Mouse (Mus musculus): ENCODE measurements around the gene Tmem240. TPM values are rescaled to one million over a fixed set of nuclear protein-coding genes. Genes with fewer than 3 reads are reported as not detected.
"Not testable (repeated sequence)": the region's sequence is repeated elsewhere in the genome, so short reads cannot be mapped to it uniquely, and the experiment has no call there.

The Tmem240 gene
- total RNA-seq, 2 experiments from 2014 or later = not detected

DNA sequence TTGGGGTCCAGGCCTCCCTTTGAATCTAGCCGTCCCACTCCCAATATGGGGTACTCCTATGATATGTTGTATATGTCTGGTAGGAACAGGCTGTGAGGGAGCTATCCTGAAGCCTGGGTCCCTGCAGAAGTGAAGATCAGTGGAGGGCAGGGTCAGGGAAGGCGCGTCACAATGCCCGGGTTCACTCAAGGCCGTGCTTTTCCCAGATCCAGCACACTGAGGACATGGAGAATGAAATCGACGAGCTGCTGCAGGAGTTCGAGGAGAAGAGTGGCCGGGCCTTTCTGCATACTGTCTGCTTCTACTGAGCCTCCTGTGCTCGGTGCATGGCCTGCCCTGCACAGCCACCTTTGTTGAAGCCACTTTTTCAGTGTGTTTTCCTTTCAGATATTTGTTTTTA lies 1.3 kb upstream of the Tmem240 start:
- no peak for ATAC-seq (replicated peaks; ENCODE audit: low FRiP score, poor library complexity, severe bottlenecking)

DNA sequence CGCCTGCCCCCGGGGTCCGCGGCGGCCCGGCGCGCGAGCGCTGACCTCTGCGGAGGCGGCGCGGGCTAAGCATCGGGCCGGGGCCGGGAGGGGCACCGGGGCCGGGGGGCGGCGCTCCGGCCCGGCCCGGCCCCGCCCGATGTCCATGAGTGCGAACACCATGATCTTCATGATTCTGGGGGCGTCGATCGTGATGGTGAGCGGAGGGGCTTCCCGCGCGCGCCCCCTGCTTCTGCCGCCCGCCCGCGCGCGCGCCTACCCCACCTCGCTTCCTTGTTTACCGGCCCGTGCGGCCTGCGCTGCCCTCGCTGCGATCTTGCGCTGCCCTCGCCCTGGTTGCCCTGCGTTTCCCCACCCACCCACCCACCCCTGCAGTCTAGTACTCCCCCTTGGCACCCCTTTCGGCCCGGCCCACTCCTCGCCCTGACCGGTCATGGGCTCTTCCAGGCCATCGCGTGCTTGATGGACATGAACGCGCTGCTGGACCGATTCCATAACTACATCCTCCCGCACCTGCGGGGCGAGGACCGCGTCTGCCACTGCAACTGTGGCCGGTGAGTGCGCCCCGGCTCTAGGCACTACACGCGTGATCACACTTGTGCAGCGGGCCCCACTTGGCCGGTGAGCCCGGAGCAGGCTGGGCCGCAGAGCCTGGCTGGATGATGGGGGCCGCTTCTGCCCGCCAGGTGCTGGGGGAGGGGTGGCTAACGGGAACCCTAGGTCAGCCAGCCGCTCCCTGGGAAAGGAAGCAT lies 527 bp downstream of the Tmem240 start:
- ATAC-seq (replicated peaks; ENCODE audit: low FRiP score, poor library complexity, severe bottlenecking) = no peak

DNA sequence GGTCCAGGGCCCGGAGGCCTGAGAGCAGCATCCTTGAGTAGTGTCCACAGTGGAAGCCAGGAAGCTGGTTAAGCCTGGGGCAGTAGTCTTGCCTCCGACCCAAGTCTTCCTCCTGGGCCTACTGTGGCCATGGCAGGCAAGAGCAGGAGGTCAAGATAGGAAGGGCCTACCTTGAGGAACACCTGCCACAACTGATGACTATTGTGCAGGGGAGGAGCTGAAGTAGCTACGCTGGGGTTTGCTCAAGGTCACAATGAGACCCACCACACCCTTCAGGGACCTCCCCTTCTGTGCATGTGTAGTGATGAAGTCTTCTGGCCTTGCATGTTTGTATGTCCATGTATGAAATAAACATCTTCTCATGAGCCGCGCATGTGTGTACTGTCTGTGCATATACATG lies 1.2 kb downstream of the Tmem240 start:
- ATAC-seq (replicated peaks; ENCODE audit: low FRiP score, poor library complexity, severe bottlenecking) = no peak

DNA sequence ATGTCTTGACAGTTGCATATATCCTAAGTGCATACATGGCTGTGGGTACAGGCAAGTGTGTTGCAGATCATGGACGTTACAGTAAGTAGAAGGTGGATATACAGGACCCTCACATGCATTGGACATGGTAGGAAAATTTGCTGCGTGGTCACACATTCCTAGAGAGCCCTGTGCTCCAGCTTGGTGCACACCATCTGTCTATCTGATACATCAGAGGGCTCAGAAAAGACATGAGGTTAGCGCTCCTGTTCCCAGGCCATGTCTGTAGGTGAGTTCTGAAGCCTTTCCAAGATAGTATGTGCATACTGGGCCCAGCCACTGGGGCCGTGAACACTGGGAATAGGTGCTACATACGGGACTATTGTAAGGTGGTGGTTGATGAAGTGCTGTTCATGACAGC lies 1.8 kb downstream of the Tmem240 start:
- no peak for ATAC-seq (replicated peaks; ENCODE audit: low FRiP score, poor library complexity, severe bottlenecking)

DNA sequence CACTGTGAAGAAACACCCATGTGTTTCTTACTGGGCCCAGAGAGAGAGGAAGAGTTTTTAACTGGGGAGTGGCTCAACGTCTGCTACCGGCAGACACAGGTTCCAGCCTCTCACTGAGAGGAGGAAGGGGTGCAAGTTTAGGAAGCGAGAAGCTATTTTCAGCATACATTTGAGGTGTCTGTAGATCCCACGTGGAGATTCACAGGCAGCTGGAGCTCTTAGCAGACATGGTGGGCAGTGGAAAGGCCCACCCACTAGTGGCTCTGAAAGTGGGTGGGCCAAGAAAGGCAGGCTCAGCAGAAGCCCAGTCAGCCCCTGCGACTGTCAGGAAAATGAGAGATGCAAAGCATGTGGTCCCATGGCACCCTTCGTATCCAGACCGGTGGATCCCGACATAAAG lies 3.7 kb downstream of the Tmem240 start:
- no peak for ATAC-seq (replicated peaks; ENCODE audit: low FRiP score, poor library complexity, severe bottlenecking)

DNA sequence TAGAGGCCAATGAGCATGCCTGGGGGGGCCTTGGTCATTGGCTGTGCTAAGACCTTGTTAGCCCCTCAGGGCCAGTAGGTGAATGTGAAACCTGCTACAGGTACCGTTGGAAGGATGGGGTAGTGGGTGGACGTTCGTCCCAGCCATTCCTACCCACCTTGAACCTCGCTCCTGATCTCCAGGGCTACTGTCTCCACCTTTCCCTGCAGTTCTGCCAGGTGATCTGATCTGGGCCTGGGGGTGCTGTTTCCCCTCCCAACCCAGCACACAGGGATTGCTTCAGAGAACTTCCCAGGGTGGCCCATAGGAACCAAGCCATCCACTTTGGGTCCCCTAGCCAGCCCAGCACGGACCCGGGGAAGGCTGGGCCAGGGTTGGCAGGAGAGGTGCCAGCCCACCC lies 4.6 kb downstream of the Tmem240 start:
- ATAC-seq (replicated peaks; ENCODE audit: low FRiP score, poor library complexity, severe bottlenecking) = no peak

DNA sequence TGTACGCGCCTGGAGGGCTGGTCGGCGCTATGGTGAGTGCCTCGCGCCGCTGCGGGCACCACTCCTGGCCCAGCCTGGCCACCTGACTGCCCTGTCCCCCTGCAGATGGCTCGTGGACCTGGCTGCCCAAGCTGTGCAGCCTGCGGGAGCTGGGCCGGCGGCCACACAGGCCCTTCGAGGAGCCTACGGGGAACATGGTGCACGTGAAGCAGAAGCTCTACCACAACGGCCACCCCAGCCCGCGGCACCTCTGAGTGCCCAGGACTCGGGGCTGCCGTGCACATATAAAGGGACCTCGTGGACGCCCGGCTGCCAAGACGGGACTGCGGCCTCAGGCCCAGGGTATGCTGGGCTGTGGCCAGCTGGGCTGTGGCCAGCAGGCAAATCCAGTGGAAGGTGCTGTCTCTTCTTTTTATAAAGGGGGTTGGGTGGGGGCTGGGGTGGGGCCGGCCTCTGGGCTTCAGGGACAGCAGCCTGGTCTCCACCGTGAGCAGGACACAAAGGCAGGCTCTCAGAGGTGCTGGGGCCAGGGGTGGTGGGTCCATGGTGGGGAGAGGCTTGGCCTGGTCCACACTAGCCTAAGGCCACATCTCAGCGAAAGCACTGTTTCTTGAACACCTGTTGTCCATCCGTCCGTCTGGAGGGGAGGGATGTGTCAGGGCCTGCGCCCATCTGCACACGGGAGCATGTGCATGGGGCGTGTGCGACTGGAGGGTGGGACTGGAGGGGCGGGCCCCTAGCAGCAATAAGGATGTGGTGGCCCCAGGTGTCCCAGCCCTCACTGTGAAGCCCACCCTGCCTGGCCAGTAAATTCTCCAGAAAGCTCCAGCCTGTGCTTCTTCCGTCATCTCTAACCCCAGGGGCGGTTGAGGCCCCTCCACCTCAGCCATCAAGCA lies 5.4 kb downstream of the Tmem240 start:
- no peak for ATAC-seq (replicated peaks; ENCODE audit: low FRiP score, poor library complexity, severe bottlenecking)

DNA sequence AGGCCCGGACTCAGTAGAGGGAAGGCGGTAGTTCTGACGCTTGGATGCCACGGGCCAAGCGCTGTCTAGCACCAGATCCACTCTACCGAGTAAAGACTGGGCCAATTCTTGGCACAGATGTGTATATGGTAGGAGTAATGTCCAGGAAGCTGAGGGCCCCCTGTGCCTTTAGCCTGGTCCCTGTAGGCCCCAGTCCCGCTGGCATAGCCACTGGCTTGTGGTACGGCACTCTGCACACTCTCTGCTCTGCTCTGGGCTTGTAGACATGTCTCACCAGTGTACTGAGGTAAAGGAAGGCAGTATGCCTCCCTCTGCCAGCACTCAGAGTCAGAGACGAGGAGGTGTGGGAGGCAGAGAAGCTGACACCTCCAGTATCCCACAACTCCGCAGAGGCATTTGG lies 6.1 kb downstream of the Tmem240 start:
- not testable (repeated sequence) for ATAC-seq (replicated peaks; ENCODE audit: low FRiP score, poor library complexity, severe bottlenecking)

DNA sequence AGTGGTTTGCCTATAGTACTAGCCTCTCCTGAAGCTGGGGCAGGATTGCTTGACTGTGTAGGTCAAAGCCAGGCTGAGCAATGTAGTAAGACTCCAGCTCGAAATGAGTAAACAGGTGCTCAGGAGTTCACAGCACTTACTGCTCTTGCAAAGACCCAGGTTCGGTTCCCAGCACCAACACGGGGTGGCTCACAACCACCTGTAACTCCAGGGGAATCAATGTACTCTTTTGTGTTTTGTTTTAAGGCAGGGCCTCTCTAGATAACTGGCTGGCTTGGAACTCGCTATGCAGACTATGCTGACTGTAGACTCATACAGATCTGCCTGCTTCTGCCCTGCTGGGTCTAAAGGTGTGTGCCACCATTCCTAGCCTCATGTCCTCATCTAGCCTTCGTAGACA lies 8.1 kb downstream of the Tmem240 start:
- no peak for ATAC-seq (replicated peaks; ENCODE audit: low FRiP score, poor library complexity, severe bottlenecking)

DNA sequence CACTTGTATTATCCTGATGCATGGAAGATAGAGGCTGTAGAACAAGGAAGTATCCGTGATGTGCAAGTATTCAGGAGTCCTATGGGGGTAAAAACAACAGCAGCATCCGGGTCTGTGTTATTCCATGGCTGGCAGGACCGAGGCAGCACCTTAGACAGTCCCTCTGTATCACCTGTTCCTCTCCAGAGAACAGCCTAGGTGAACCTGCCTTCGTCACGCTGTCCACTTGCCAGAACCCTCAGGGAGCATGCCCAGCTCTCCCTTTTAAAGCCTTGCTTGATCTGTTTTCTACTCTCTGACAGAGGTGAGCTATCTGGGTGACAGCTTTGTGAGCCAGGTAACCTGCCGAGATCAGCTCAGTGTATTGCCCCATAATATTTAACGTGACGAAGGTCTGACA lies 9.9 kb downstream of the Tmem240 start:
- no peak for ATAC-seq (replicated peaks; ENCODE audit: low FRiP score, poor library complexity, severe bottlenecking)

DNA sequence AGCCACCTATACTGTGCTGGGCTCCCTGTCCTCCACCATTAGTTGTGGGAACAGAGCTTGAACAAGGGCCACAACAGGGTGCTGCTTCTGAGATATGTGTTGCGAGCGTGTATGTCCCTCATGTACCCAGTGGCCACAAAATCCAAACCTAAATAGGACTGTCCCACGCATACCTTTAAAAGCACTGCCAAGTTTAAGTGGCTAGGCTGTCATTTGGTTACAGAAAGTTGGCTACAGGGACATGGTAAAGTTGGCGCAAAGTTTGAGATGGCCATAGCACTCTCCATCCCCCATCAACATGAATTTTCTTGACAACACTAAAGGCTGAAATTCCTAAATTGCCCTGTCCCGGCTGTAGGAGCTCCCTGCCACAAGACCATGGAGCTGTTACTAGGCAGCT lies 10.5 kb downstream of the Tmem240 start:
- no peak for ATAC-seq (replicated peaks; ENCODE audit: low FRiP score, poor library complexity, severe bottlenecking)

DNA sequence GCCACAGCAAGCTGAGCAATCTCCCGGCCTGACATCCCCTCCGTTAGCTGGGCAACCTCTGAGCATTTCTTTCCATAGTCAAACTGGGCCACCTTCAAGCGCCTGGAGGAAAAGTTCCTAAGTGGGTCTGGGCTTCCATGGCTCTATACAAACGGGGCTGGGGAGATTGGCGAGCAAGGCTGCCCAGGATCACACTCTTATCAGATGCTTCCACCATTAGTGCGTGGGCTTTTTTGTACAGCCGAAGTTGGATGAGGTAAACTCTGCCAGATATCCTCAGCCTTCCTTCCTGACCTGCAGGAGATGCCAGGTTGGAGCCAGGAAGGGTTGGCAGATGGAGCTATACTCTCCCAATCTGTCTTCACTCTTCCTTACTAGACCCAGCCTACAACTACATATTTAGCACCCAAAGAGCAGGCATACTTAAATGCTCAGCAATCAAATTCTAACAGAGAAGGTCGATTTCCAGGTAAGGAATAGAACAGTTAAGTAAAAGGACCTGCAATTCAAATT lies 11.5 kb downstream of the Tmem240 start:
- no peak for ATAC-seq (replicated peaks; ENCODE audit: low FRiP score, poor library complexity, severe bottlenecking)

DNA sequence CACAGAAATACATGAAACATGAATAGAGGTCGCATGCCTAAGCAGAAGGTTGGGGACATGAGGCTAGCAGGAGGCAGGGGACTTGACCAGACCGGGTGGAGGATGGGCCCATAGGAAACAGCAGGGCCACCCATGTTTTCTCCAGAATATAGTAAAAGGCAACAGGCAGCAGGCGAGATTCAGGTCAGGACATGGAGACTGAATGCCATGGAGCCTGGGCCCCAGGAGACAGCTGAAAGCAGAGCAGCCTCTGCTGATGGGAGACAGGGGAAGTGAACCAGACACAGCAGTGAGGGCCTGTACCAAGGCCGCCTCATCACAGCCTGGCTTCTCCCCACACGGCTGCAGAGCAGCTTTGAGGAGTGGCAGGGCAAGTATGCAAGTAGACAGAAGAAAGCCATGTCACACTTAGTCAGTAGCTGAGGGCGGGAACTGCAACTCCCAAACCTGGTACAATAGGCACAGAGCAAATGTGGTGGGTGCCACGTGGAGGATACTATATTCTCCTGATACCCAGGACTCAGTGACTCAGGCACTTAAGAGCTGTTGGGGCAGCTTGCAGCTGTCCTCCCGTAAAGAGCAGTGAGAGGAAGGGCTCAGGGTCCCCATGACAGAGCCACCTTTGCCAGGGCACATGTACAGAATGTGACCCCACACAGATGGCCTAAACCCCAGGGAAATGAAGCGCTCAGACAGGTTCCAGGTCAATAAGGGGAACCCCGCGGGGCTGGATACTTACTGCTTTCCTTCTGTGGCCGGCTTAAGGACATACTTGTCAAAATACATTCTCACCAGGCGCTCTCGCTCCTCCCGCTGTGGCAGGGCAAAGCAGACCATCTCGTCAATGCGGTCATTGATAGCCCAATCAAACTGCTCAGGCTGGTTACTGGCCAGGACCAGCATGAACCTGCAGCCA lies 12.2 kb downstream of the Tmem240 start:
- ATAC-seq (replicated peaks; ENCODE audit: low FRiP score, poor library complexity, severe bottlenecking) = no peak

DNA sequence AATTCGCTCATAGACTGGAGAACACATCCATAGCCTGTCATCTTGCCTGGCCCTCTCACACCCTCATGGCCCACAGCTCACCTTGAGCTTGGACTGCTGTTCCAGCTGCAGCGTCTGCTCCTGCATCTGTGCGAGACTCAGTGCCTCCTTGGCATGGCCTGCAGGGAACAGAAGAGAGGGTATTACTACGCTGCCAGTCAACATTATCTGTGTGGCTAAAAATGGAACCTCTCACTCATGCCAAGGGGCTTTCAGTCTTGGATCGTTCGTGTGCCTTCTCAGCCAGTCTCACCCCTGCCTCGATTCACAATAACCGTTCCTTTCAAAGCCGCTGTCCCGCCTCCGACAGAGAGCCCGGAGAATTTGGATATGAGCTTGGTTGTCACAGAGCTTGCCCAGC lies 22.4 kb downstream of the Tmem240 start:
- no peak for ATAC-seq (replicated peaks; ENCODE audit: low FRiP score, poor library complexity, severe bottlenecking)

DNA sequence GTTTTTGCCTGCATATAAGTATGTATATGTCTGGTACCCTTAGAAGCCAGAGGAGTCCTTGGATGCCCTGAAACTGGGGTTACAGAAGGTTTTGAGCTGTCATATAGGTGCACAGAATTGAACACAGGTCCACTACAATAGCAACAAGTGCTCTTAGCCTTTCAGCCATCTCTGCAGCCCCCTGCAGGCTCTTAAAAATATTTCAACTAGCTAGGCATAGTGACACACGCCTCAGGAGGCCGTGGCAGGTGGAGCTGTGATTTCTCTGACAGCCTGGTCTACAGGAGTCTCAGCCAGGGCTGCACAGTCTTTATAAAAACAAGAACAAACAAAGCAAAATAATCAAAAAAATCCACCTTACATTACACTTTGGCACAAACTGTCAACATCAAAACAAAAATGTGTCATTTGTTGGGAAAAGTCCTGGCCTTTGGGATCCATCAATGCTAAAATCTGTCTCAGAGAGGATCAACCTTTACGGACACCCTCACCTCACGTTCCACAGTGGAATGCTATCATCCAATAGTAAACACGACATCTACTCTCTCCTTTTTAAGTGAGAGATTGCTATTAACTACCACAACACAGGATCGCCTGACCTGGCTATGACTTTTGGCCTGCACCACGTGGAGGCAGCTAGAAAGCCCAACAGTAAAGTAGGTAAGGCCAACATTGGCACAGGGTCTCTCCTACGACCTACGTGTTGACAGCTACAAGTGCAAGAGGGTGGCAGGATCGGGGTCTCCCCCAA lies 25.4 kb downstream of the Tmem240 start:
- no peak for ATAC-seq (replicated peaks; ENCODE audit: low FRiP score, poor library complexity, severe bottlenecking)

DNA sequence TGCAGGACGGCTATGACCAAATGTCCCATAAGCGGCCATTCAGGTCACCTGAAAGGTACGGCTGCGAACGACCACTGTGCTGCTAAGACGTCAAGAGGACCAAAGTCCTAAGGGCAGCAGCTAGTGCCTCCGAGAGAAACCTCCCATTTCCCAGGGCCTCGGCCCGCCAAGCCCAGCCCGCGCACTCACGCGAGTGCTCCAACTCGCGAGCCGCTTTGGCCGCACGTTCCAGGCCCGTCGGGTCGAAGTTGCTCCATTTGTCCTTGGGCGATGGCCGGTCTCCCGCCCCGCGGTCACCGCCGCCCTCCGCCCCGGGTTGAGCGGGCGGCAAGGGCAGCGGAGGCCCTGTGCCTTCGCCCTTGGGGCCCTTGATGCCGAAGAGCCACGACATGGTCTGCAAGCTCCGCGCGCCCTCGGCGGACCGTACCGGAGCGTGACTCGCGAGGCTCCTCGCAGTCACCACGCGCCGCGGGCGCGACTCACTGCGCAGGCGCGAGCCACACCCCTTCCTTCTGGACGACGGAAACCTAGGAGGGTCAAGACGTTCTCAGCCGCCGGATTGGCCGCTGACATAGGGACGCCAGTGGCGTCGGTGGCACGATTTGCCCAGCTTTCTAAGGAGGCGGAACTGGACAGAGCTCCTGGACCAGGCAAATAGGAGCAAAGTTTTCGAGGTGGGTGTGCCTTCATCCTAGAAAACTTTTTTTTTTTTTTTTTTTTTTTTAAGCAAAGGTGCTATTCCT lies 26.2 kb downstream of the Tmem240 start, which contains the start of gene Atad3a:
Gene Atad3a, minus strand, starts transcription at position 481 of the 743 bp plus-strand sequence.
- peak; percentile 97 for ATAC-seq (replicated peaks; ENCODE audit: low FRiP score, poor library complexity, severe bottlenecking)

DNA sequence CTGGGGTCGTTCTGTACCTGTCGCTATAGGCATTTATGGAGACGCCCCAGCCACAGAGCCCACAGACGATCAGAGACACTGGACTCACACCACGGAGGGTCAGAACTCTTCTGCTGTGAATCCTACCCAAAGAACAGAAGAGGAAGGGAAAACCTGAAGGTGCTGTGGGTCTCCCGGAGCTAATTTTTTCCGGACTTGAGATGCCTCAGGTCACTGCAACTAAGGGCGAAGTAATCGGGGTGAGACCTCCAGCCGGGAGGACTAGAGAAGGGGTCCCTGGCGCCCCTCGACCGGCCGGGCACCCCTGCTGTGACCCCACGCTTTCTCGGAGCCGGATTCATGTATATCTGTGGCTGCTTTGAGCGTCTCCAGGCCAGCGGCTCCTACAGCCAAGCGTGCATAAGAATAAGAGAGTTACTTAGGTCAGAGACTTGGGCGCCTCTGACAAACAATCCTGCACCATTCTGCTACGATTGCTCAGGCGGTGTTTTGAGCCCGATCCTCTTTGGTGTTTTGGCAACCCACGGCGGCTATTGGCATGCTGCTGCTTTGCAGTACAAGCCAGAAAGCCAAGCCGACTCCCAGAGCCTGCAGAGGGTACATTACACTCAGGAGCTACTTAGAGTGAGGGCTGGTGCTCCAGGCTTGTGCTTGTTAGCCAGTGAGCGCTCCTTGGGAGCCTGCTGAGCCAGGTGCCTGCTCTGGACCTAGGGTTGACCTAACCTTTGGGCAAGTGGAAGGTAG lies 26.9 kb downstream of the Tmem240 start:
- ATAC-seq (replicated peaks; ENCODE audit: low FRiP score, poor library complexity, severe bottlenecking) = peak; percentile 21

DNA sequence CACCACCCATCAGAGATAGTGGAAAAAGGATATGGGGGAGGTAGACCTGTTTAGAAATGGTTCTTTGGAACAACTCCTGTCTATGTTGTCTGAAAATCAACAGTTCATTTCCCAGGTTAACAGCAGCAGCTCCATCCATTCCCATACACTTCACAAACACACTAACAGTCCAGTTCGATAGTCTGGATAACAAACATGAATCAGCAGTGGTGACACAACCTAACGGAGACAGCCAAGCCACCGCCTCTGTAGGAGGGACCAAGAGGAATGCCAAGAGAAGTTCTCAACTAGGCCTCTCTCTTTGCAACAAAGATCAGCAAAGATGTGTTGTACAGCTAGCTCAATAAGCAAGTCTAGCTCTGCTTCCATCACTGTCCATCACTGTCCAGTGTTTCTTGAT lies 27.8 kb downstream of the Tmem240 start:
- no peak for ATAC-seq (replicated peaks; ENCODE audit: low FRiP score, poor library complexity, severe bottlenecking)

All from erythroid progenitor cell, adult 5-6 weeks (primary cell).